Mouse (Mus musculus) kidney, embryonic 14.5 days (tissue): Measurements from ENCODE around the gene Farsb. TPM values are rescaled to one million over a fixed set of nuclear protein-coding genes. Genes with fewer than 3 reads are reported as not detected.

Experiments used
- ATAC-seq: fragments of 200-750 bp; cut with Nextera tagmentation; 2 replicates; pipeline ENCODE4 v1.8.0; 2017; ENCODE audit warnings: moderate number of reproducible peaks, mild to moderate bottlenecking, moderate TSS enrichment, moderate library complexity; ENCODE audit not compliant: low FRiP score, low TSS enrichment
- H3K27ac ChIP-seq: fragments of 300-500 bp; sonication (generic); 2 replicates; pipeline ENCODE4 v1.5.1; 2014; ENCODE audit warnings: low read depth, mild to moderate bottlenecking, low read length, moderate library complexity, mixed read lengths
- H3K27me3 ChIP-seq: fragments of 300-500 bp; sonication (generic); 2 replicates; pipeline ENCODE4 v1.6.1; 2014; ENCODE audit warnings: mild to moderate bottlenecking, low read length; ENCODE audit not compliant: control insufficient read depth, insufficient read depth
- H3K36me3 ChIP-seq: fragments of 300-500 bp; sonication (generic); 2 replicates; pipeline ENCODE4 v1.6.1; 2014; ENCODE audit warnings: low read length, mixed read lengths; ENCODE audit not compliant: control insufficient read depth, insufficient read depth
- H3K4me1 ChIP-seq: fragments of 300-500 bp; sonication (generic); 2 replicates; pipeline ENCODE4 v1.6.1; 2014; ENCODE audit warnings: low read length, mixed read lengths; ENCODE audit not compliant: control insufficient read depth, insufficient read depth
- H3K4me2 ChIP-seq: fragments of 300-500 bp; sonication (generic); replicated peaks from 2 replicates; pipeline ENCODE4 v1.6.1; 2014; ENCODE audit warnings: low read depth, mild to moderate bottlenecking, low read length
- H3K4me3 ChIP-seq: fragments of 300-500 bp; sonication (generic); 2 replicates; pipeline ENCODE4 v1.5.1; 2014; ENCODE audit warnings: mild to moderate bottlenecking, low read length
- H3K9ac ChIP-seq: fragments of 300-500 bp; sonication (generic); 2 replicates; pipeline ENCODE4 v1.6.1; 2014; ENCODE audit warnings: low read depth, mild to moderate bottlenecking, low read length, moderate library complexity
- H3K9me3 ChIP-seq: fragments of 300-500 bp; sonication (generic); 2 replicates; pipeline ENCODE4 v1.6.1; 2016; ENCODE audit warnings: low read length; ENCODE audit not compliant: control insufficient read depth
- WGBS: fragments of 180-500 bp; shearing (Covaris S2); extraction: QIAGEN DNeasy Blood & Tissue Kit; methylation state at CpG from one replicate; pipeline ENCODE4 v1.1.7; 2014; 5-methylcytosine and 5-hydroxymethylcytosine counted together
- polyA plus RNA-seq: library from polyadenylated mRNA; unstranded; fragments of >200 nt; fragmentation: Nextera tagmentation; extraction: Ambion mirVana; gene quantifications from 2 replicates; pipeline ENCODE4 v1.2.1, GENCODE M21; 2014

Farsb gene
- polyA plus RNA-seq, 1 experiment from 2014 or later: 148 TPM

- H3K4me3 ChIP-seq: no peak overlapping the region
- WGBS: 95% methylated on average over 9 of the region's 9 CpGs
- H3K4me1 ChIP-seq: no peaks in the 10 kb centered on the region
- no peak for ATAC-seq
- H3K9ac ChIP-seq: no peak overlapping the region
- peaks cover 9% of the 10 kb centered on the region; the same call in 1 of the 2 replicates for H3K36me3 ChIP-seq
- H3K9me3 ChIP-seq: no peaks in the 10 kb centered on the region
- H3K27ac ChIP-seq: no peak overlapping the region
- H3K4me2 ChIP-seq: no peak overlapping the region
- no peaks in the 10 kb centered on the region for H3K27me3 ChIP-seq
Observed at GRCm38 (mm10) chr1:78433472-78433871, 55.2 kb downstream of the Farsb start.

- Histone ChIP-seq H3K9me3 (no peaks in the 10 kb centered on the region), H3K27ac (no peak overlapping the region), H3K9ac (no peak overlapping the region), H3K4me2 (no peak overlapping the region), H3K4me3 (no peak overlapping the region), H3K27me3 (no peaks in the 10 kb centered on the region), H3K4me1 (0 out of 2 replicates have a peak, but pooled peaks cover 4% of the 10 kb centered on the region), H3K36me3 (peaks cover 15% of the 10 kb centered on the region; the same call in 1 of the 2 replicates)
- ATAC-seq: no peak
- WGBS: 74% methylated on average over 11 of the region's 11 CpGs
Observed at GRCm38 (mm10) chr1:78428851-78429250, 59.8 kb downstream of the Farsb start.

- peaks cover 23% of the 10 kb centered on the region; the same call in 1 of the 2 replicates for H3K36me3 ChIP-seq
- H3K4me2 ChIP-seq: no peak overlapping the region
- H3K4me3 ChIP-seq: no peak overlapping the region
- WGBS: 72% methylated on average over 3 of the region's 3 CpGs
- H3K27ac ChIP-seq: no peak overlapping the region
- H3K9ac ChIP-seq: no peak overlapping the region
- H3K27me3 ChIP-seq: no peaks in the 10 kb centered on the region
- no peak for ATAC-seq
- no peaks in the 10 kb centered on the region for H3K9me3 ChIP-seq
- H3K4me1 ChIP-seq: 0 out of 2 replicates have a peak, but pooled peaks cover 4% of the 10 kb centered on the region
Observed at GRCm38 (mm10) chr1:78426841-78427240, 61.9 kb downstream of the Farsb start.

- Histone ChIP-seq H3K4me3 (no peak overlapping the region), H3K4me1 (0 out of 2 replicates have a peak, but pooled peaks cover 4% of the 10 kb centered on the region), H3K27me3 (no peaks in the 10 kb centered on the region), H3K9me3 (no peaks in the 10 kb centered on the region), H3K27ac (no peak overlapping the region), H3K4me2 (no peak overlapping the region), H3K9ac (no peak overlapping the region), H3K36me3 (peaks cover 24% of the 10 kb centered on the region; the same call in 1 of the 2 replicates)
- 80% methylated on average over 7 of the region's 7 CpGs for WGBS
- no peak for ATAC-seq
Observed at GRCm38 (mm10) chr1:78425793-78426700, 62.6 kb downstream of the Farsb start.

GRCm38 (mm10) chr1:78425309-78425708 lies 63.4 kb downstream of the Farsb start:
- no peak overlapping the region for H3K27ac ChIP-seq

GRCm38 (mm10) chr1:78424848-78425247 lies 63.8 kb downstream of the Farsb start:
- H3K4me2 ChIP-seq: no peak overlapping the region
- no peak overlapping the region for H3K9ac ChIP-seq
- peaks cover 24% of the 10 kb centered on the region; the same call in 1 of the 2 replicates for H3K36me3 ChIP-seq
- H3K27ac ChIP-seq: no peak overlapping the region
- no peaks in the 10 kb centered on the region for H3K9me3 ChIP-seq
- 56% methylated on average over 4 of the region's 4 CpGs for WGBS
- ATAC-seq: no peak
- no peaks in the 10 kb centered on the region for H3K27me3 ChIP-seq
- 0 out of 2 replicates have a peak, but pooled peaks cover 4% of the 10 kb centered on the region for H3K4me1 ChIP-seq
- no peak overlapping the region for H3K4me3 ChIP-seq

More at GRCm38 (mm10) chr1:78425309-78425708, 63.4 kb downstream of the Farsb start:
- H3K27me3 ChIP-seq: no peaks in the 10 kb centered on the region
- H3K4me3 ChIP-seq: no peak overlapping the region
- no peaks in the 10 kb centered on the region for H3K9me3 ChIP-seq
- WGBS: 83% methylated on average over 7 of the region's 7 CpGs
- H3K36me3 ChIP-seq: peaks cover 24% of the 10 kb centered on the region; the same call in 1 of the 2 replicates
- 0 out of 2 replicates have a peak, but pooled peaks cover 4% of the 10 kb centered on the region for H3K4me1 ChIP-seq
- no peak overlapping the region for H3K4me2 ChIP-seq
- no peak overlapping the region for H3K9ac ChIP-seq
- no peak for ATAC-seq

GRCm38 (mm10) chr1:78422576-78422975 lies 66.1 kb downstream of the Farsb start:
- H3K9me3 ChIP-seq: no peaks in the 10 kb centered on the region
- no peak overlapping the region for H3K4me2 ChIP-seq
- no peak overlapping the region for H3K27ac ChIP-seq
- H3K9ac ChIP-seq: no peak overlapping the region
- H3K27me3 ChIP-seq: no peaks in the 10 kb centered on the region
- 0 out of 2 replicates have a peak, but pooled peaks cover 4% of the 10 kb centered on the region for H3K4me1 ChIP-seq
- H3K36me3 ChIP-seq: peaks cover 27% of the 10 kb centered on the region
- 72% methylated on average over 2 of the region's 2 CpGs for WGBS
- no peak overlapping the region for H3K4me3 ChIP-seq
- no peak for ATAC-seq

- no peaks in the 10 kb centered on the region for H3K9me3 ChIP-seq
- peaks cover 31% of the 10 kb centered on the region for H3K36me3 ChIP-seq
- H3K9ac ChIP-seq: no peak overlapping the region
- 90% methylated on average over 5 of the region's 5 CpGs for whole genome bisulfite sequencing
- no peaks in the 10 kb centered on the region for H3K27me3 ChIP-seq
- H3K4me2 ChIP-seq: no peak overlapping the region
- H3K27ac ChIP-seq: no peak overlapping the region
- H3K4me1 ChIP-seq: 0 out of 2 replicates have a peak, but pooled peaks cover 4% of the 10 kb centered on the region
- no peak for ATAC-seq
- H3K4me3 ChIP-seq: no peak overlapping the region
Observed at GRCm38 (mm10) chr1:78421749-78422148, 66.9 kb downstream of the Farsb start.

- whole genome bisulfite sequencing: 96% methylated on average over 6 of the region's 6 CpGs
Observed at GRCm38 (mm10) chr1:78420271-78420670, 68.4 kb downstream of the Farsb start.

More at GRCm38 (mm10) chr1:78420271-78420670, 68.4 kb downstream of the Farsb start:
- ATAC-seq: no peak
- H3K4me2 ChIP-seq: no peak overlapping the region
- H3K4me3 ChIP-seq: no peak overlapping the region
- no peak overlapping the region for H3K27ac ChIP-seq
- peaks cover 31% of the 10 kb centered on the region for H3K36me3 ChIP-seq
- H3K9ac ChIP-seq: no peak overlapping the region
- H3K27me3 ChIP-seq: no peaks in the 10 kb centered on the region
- no peaks in the 10 kb centered on the region for H3K9me3 ChIP-seq
- H3K4me1 ChIP-seq: no peaks in the 10 kb centered on the region
